Mouse (Mus musculus) forebrain, embryonic 16.5 days (tissue): ENCODE results near the gene Car15. TPM values are rescaled to one million over a fixed set of nuclear protein-coding genes. Genes with fewer than 3 reads are reported as not detected.

Experiments used
- ATAC-seq: fragments of 200-750 bp; cut with Nextera tagmentation; 2 replicates; pipeline ENCODE4 v1.8.0; 2017; ENCODE audit warnings: mild to moderate bottlenecking, moderate library complexity
- H3K27ac ChIP-seq: fragments of 300-500 bp; sonication (generic); 2 replicates; pipeline ENCODE4 v1.5.1; 2014; ENCODE audit warnings: low read length, control low read depth
- H3K27me3 ChIP-seq: fragments of 300-500 bp; sonication (generic); replicated peaks from 2 replicates; pipeline ENCODE4 v1.6.1; 2014; ENCODE audit warnings: low read length; ENCODE audit not compliant: control insufficient read depth, insufficient read depth
- H3K36me3 ChIP-seq: fragments of 300-500 bp; sonication (generic); 2 replicates; pipeline ENCODE4 v1.6.1; 2014; ENCODE audit not compliant: control insufficient read depth, insufficient read depth
- H3K4me1 ChIP-seq: fragments of 300-500 bp; sonication (generic); replicated peaks from 2 replicates; pipeline ENCODE4 v1.6.1; 2014; ENCODE audit warnings: low read length; ENCODE audit not compliant: control insufficient read depth, insufficient read depth
- H3K4me2 ChIP-seq: fragments of 300-500 bp; sonication (generic); 2 replicates; pipeline ENCODE4 v1.6.1; 2014; ENCODE audit warnings: mild to moderate bottlenecking, low read length, control low read depth
- H3K4me3 ChIP-seq: fragments of 300-500 bp; sonication (generic); replicated peaks from 2 replicates; pipeline ENCODE4 v1.5.1; 2014; ENCODE audit warnings: mild to moderate bottlenecking, low read length, control low read depth
- H3K9ac ChIP-seq: fragments of 300-500 bp; sonication (generic); replicated peaks from 2 replicates; pipeline ENCODE4 v1.6.1; 2014; ENCODE audit warnings: low read depth, low read length, control low read depth
- H3K9me3 ChIP-seq: fragments of 300-500 bp; sonication (generic); 2 replicates; pipeline ENCODE4 v1.6.1; 2016; ENCODE audit warnings: low read length; ENCODE audit not compliant: control insufficient read depth
- WGBS: fragments of 180-500 bp; shearing (Covaris S2); extraction: QIAGEN DNeasy Blood & Tissue Kit; methylation state at CpG from one replicate; pipeline ENCODE4 v1.1.7; 2014; 5-methylcytosine and 5-hydroxymethylcytosine counted together
- polyA plus RNA-seq: library from polyadenylated mRNA; unstranded; fragments of >200 nt; fragmentation: Nextera tagmentation; extraction: Ambion mirVana; gene quantifications from 2 replicates; pipeline ENCODE4 v1.2.1, GENCODE M21; 2015

The Car15 gene
- polyA plus RNA-seq, 1 experiment from 2014 or later = 5.5 TPM

DNA sequence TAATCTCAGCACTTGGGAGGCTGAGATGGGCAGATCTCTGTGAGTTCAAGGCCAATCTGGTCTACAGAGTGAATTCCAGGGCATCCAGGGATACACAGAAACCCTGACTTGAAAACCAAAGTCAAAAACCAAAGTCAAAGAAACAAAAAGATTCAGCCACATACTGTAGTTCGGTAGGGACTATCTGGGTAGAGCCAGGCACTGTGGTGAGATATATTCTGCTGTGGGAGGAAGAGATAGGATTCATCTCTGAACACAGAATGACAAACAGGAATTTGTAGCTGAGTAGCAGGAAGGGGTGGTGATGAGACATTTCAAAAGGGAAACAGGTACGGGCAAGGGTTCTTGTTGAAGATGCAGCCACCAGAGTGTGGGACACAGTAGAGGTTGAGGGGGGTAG is 9.9 kb downstream of the Car15 start:
- 86% methylated on average over 2 of the region's 2 CpGs for WGBS
- Histone ChIP-seq H3K27me3 (peaks cover 31% of the 10 kb centered on the region), H3K4me1 (peaks cover 5% of the 10 kb centered on the region), H3K4me3 (no peak overlapping the region), H3K36me3 (no peaks in the 10 kb centered on the region), H3K9me3 (no peaks in the 10 kb centered on the region), H3K9ac (no peak overlapping the region), H3K4me2 (no peak overlapping the region), H3K27ac (no peak overlapping the region)
- no peak for ATAC-seq

DNA sequence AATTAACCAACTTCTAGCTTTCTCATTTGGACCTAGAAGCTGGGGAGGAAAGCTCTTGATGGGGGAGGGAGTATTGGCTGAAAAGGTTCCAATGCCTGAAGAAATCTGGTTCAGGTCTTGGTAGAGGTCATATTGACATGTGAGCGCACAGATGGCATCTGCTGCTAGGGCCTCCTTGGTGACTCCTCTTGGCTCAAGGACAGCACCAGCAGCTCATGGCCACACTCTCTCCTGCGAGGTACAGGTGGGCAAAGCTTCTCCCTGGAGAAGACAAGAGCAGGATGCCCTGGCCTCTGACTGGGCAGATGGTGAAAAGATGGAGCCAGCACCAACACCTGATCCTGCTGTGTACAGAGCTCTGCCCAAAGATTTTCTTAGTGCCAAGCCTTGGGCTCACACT is 11.7 kb downstream of the Car15 start:
- no peaks in the 10 kb centered on the region for H3K4me1 ChIP-seq
- 79% methylated on average over 2 of the region's 2 CpGs for WGBS
- no peak overlapping the region for H3K27ac ChIP-seq
- no peak overlapping the region for H3K4me3 ChIP-seq
- H3K27me3 ChIP-seq = peaks cover 14% of the 10 kb centered on the region
- no peaks in the 10 kb centered on the region for H3K9me3 ChIP-seq
- no peak overlapping the region for H3K9ac ChIP-seq
- H3K4me2 ChIP-seq = no peak overlapping the region
- no peak for ATAC-seq
- no peaks in the 10 kb centered on the region for H3K36me3 ChIP-seq

DNA sequence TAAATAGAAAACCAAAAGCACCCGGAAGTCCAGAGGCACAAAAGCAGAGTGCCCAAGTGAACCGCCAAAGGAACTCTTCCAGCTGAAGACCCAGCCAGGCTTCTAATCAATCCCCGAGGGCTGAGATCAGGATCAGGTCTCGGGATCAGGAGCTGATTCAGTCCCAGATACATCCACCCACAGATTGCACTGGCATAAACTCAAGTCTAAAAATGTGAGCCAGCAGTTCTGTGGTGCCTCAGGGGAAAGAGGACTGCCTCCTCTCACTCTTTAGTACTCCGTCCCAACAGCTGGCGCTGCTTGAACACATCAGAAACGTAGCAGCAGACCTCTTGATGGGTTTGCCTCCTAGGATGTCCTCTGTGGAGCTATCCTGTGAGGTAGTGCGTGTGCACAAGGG is 21.6 kb downstream of the Car15 start:
- peaks cover 9% of the 10 kb centered on the region; the same call in 1 of the 2 replicates for H3K27me3 ChIP-seq
- H3K4me3 ChIP-seq = no peak overlapping the region
- H3K4me2 ChIP-seq = no peak overlapping the region
- no peak overlapping the region for H3K9ac ChIP-seq
- H3K4me1 ChIP-seq = peaks cover 8% of the 10 kb centered on the region
- no peaks in the 10 kb centered on the region for H3K36me3 ChIP-seq
- no peak for ATAC-seq
- 80% methylated on average over 8 of the region's 8 CpGs for WGBS
- H3K9me3 ChIP-seq = no peaks in the 10 kb centered on the region
- H3K27ac ChIP-seq = no peak overlapping the region

DNA sequence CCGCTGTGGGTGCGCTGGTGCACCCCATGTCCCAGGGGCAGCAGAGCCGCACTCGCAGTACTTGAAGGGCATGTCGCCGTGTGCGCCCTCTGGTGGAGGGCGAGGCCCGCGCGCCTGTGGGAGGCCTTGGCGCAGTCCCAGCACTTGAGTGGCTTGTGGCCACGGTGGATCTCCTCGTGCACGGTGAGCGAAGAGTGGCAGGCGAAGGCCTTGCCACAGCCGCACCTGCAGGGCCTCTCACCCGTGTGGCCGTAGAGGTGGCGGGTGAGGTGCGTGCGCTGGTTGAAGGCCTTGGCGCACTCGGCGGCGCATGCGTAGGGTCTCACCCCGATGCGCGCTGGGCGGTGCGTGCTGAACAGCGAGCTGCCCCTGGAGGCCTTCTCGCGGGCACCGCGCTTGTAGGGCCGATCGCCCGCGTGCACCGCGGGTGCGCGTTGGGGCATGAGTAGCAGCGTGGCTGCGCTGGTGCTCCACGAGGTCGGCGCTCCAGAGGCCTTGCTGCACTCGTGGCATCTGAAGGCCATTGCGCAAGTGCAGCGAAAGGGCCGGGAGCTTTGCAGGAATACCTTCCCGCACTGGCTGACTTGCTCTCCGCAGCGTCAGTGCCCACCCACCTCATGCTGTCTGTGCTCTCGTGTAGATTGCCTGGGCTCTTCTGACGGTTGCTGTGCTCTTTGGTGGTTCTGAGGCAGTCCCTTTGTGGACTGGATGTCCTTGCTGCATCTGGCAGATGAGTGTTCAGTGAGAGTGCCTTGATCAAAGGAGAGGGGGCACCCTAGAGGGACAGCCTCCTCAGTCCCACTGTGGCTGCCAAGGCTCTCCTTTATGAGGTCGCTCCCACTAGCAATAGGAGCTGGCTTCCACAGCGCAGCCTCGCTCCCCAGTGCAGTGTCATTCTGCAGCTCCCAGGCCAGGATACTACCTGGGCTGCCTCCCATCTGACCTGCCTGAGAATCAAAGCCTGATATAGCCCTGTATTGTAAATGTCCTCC is 22.5 kb downstream of the Car15 start:
- peak; percentile 89 for ATAC-seq
- H3K9ac ChIP-seq = peak overlapping the region; percentile 83
- H3K4me1 ChIP-seq = peaks cover 8% of the 10 kb centered on the region
- peaks cover 9% of the 10 kb centered on the region; the same call in 1 of the 2 replicates for H3K27me3 ChIP-seq
- no peaks in the 10 kb centered on the region for H3K36me3 ChIP-seq
- peak overlapping the region; percentile 60 for H3K4me3 ChIP-seq
- no peaks in the 10 kb centered on the region for H3K9me3 ChIP-seq
- H3K27ac ChIP-seq = peak overlapping the region; percentile 43
- whole genome bisulfite sequencing = under 1% methylated on average over 56 of the region's 63 CpGs
- peak overlapping the region; percentile 86 for H3K4me2 ChIP-seq

DNA sequence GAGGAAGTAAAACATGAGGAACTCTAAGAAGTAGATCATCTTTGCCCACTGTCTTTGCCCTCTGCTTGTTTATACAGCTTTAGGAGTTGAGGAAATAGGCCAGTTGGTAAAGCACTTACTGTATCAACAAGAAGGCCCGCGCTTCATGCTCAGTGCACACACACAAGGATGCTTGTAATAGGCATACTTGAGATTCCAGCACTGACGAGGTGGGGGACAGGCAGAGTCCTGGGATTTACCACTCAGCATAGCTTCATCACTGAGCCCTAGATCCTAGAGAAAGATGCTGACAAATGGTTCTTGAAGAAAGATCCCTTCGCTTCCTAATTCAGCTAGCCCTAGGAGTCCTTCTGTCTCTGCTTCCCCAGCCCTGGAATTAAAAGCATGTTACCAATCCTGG is 25.0 kb downstream of the Car15 start:
- peaks cover 9% of the 10 kb centered on the region for H3K4me1 ChIP-seq

DNA sequence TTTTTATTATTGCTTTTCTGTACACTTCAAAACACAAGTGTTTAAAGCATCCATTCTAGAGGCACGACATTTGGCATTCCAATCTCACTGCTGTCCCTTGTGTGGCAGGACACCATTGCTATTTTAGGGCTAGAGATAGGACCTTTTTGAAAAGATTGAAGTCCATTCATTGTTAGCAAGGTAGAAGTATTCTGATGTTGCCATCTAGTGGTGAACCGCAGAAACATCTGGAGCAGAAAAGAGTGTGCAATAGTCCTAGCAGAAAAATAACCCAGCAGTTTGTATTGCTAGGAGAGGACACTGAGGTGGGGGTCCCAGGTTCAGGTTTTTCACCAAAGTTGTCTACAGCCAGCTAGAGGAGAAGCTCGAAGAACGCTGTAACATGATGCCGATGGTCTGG is 26.0 kb downstream of the Car15 start:
- 4% methylated on average over 5 of the region's 5 CpGs for WGBS
- H3K27ac ChIP-seq = no peak overlapping the region
- H3K27me3 ChIP-seq = peaks cover 6% of the 10 kb centered on the region; the same call in 1 of the 2 replicates
- no peak overlapping the region for H3K4me2 ChIP-seq
- no peak overlapping the region for H3K4me3 ChIP-seq
- H3K9me3 ChIP-seq = no peaks in the 10 kb centered on the region
- H3K36me3 ChIP-seq = no peaks in the 10 kb centered on the region
- ATAC-seq = no peak
- no peak overlapping the region for H3K9ac ChIP-seq
- H3K4me1 ChIP-seq = peaks cover 18% of the 10 kb centered on the region

More for the DNA sequence above, 25.0 kb downstream of the Car15 start:
- Histone ChIP-seq H3K27me3 (peaks cover 9% of the 10 kb centered on the region; the same call in 1 of the 2 replicates), H3K36me3 (no peaks in the 10 kb centered on the region), H3K9me3 (no peaks in the 10 kb centered on the region), H3K9ac (no peak overlapping the region), H3K4me3 (no peak overlapping the region), H3K4me2 (no peak overlapping the region), H3K27ac (no peak overlapping the region)
- ATAC-seq = no peak
- 59% methylated on average over 4 of the region's 4 CpGs for WGBS

DNA sequence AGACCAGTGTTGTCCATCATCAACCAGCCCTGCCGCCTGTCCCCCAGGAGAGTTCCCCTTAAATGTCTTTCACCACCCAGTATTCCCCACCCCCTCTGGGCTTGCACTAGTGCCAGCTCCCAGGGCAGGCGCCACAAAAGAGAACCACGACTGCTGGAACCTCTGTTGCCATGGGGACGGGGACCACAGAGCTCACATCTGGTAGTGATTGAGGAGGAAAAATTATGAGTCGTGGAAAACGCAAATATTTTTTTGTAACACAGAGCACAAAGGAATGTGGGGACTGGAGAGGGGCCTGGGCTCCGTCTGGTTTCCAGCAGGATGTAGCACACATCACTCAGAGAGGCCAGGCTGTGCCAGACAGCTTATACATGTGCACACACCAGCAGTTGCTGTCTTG is 28.5 kb downstream of the Car15 start:
- no peaks in the 10 kb centered on the region for H3K36me3 ChIP-seq
- peak overlapping the region; percentile 52 for H3K27ac ChIP-seq
- H3K9ac ChIP-seq = no peak overlapping the region
- H3K4me2 ChIP-seq = no peak overlapping the region
- no peaks in the 10 kb centered on the region for H3K9me3 ChIP-seq
- H3K4me3 ChIP-seq = no peak overlapping the region
- H3K4me1 ChIP-seq = peaks cover 21% of the 10 kb centered on the region
- ATAC-seq = no peak
- 18% methylated on average over 7 of the region's 7 CpGs for WGBS
- peaks cover 22% of the 10 kb centered on the region for H3K27me3 ChIP-seq

DNA sequence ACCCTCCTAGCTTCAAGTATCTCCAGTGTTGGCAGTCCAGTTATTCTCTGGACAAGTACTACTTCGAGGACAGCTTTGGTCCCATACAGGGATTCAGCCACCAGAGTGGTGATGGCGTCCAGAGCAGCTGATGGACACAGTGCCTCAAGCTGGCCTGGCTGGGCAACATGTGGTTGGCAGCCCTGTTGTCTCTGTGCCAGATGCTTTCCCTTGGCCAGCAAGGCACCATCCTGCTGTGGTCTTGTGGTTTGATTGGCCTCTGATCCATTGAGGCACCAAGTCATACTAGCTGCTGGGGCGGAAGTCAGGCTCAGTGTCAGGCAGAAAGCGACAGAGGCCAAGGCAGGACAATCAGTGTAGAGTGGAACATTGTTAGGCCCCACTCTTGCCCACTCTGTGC is 29.0 kb downstream of the Car15 start:
- no peak overlapping the region for H3K27ac ChIP-seq
- H3K4me3 ChIP-seq = no peak overlapping the region
- no peak for ATAC-seq
- H3K36me3 ChIP-seq = no peaks in the 10 kb centered on the region
- H3K4me2 ChIP-seq = no peak overlapping the region
- peaks cover 27% of the 10 kb centered on the region for H3K4me1 ChIP-seq
- WGBS = 80% methylated on average over 4 of the region's 4 CpGs
- no peaks in the 10 kb centered on the region for H3K9me3 ChIP-seq
- no peak overlapping the region for H3K9ac ChIP-seq
- H3K27me3 ChIP-seq = peaks cover 25% of the 10 kb centered on the region

DNA sequence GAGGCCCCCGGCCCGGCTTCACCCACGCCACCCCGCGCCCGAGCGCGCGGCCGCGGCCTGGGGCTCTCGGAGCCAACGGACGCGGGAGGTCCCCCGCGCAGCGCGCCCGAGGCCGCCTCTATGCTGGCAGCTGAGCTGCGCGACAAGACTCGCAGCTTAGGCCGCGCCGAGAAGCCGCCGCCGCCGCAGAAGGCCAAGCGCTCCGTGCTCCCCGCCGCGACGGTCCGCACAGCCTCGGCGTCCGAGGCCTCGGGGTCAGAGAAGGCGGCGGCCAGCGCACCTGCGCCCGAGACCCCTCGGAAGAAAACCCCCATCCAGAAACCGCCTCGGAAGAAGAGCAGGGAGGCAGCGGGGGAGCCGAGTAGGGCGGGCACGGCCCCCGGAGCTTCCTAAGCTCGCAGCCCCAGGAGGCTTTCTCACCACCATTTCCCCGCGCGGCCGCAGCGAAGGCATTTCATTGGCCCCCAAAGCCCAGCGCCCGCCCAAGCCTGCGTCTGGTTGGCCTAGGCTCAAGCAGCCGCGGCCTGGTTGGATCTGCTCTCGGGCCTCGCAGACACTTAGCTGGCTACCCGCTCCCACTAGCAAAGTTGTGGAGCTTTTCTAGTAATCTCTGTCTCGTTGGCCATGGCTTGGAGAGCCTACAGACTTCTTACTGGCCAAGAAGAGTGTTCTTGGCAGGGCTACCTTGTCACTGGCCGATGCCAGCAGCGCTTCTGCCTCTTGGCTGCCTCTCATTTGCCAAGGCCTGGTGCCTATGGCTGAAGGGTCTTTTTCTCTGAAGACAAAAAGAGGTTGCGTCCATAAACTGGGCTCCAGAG is 30.8 kb downstream of the Car15 start:
- H3K27me3 ChIP-seq = peaks cover 39% of the 10 kb centered on the region
- H3K9ac ChIP-seq = peak overlapping the region; percentile 93
- peaks cover 44% of the 10 kb centered on the region for H3K4me1 ChIP-seq
- peak overlapping the region; percentile 92 for H3K27ac ChIP-seq
- H3K4me2 ChIP-seq = peak overlapping the region; percentile 95
- WGBS = 1% methylated on average over 72 of the region's 73 CpGs
- H3K9me3 ChIP-seq = no peaks in the 10 kb centered on the region
- no peaks in the 10 kb centered on the region for H3K36me3 ChIP-seq
- peak overlapping the region; percentile 72 for H3K4me3 ChIP-seq
- ATAC-seq = peak; percentile 94
